Mouse (Mus musculus) gastrocnemius, postnatal 10 days (tissue): ENCODE data around the gene Gm28635. TPM values are rescaled to one million over a fixed set of nuclear protein-coding genes. Genes with fewer than 3 reads are reported as not detected.
"Not testable (repeated sequence)": the region's sequence is repeated elsewhere in the genome, so short reads cannot be mapped to it uniquely, and the experiment has no call there.

Experiments used
- DNase-seq: peaks from one replicate; pipeline ENCODE4 v3.0.0; 2021; ENCODE audit warnings: mixed read lengths
- total RNA-seq, 2 experiments: library from RNA; stranded (reverse); gene quantifications; 2 replicates each; pipeline ENCODE4 v1.2.3; 2021

Gm28635 gene
- total RNA-seq, 2 experiments from 2014 or later: not detected

GRCm38 (mm10) chr2:84688080-84688844 lies 10.4 kb upstream of the Gm28635 start:
- DNase-seq: no peak

DNA sequence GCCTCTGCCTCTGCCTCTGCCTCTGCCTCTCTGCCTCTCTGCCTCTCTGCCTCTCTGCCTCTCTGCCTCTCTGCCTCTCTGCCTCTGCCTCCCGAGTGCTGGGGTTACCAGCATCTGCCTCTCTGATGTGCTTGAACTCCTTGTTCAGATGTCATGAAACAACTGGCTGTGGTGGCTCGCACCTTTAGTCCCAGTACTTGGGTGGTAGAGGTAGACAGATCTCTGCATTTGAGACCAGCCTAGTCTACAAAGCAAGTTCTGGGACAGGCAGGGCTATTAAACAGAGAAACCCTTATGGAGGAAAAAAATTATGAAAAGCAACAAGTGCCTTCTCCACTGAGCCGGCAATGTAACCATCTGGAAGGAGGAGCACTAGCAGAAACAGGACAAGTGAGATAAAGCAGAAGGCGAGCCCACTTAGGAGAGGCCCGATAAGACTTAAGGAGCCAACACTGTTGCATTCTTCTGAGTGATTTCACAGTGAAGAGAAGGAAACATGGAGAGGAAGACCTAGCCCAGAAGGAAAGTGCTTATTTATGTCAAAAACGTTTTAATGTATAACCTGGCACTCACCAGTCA lies 4.9 kb upstream of the Gm28635 start:
- DNase-seq: no peak

- no peak for DNase-seq
Observed at GRCm38 (mm10) chr2:84679016-84679415, 1.2 kb upstream of the Gm28635 start, which contains the start of gene Tmx2. Gene Tmx2 (minus strand): TSS chr2:84679140.

- no peak for DNase-seq
Observed at GRCm38 (mm10) chr2:84677270-84677967, 422 bp downstream of the Gm28635 start.

DNA sequence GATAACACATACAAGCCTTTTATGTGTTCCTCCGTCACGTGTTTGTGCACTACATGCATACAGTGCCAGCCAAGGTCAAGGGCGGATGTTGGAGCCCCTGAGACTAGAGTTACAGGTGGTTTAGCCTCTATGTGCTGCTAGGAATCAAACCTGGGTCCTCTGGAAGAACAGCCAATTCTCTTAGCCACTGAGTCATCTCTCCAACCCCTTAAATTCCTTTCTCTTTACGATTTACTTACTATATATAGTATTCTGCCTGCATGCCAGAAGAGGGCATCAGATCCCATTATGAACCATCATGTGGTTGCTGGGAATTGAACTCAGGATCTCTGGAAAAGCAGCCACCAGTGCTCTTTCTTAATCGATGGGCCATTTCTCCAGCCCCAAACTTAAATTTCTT lies 6.3 kb downstream of the Gm28635 start:
- DNase-seq: not testable (repeated sequence)

DNA sequence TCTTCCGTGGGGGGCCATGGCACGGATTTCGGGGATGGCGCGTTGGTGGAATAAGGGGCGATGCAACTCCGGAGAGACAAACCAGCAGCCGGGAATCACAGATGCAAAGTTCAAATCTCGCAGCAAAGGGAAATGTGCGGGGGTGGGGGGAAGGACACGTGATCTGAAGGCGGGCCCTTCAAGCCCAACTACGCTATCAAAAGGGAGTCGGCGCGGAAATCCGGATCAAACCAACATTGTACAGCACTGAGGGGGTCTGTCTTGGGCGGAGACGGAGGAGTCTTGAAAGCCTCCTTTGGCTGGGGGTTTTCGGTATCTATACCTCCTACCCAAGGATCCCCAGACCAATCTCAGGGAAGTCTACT lies 7.3 kb downstream of the Gm28635 start, which contains the start of gene Selenoh:
Selenoh (minus strand) TSS at position 202 of the 365 bp plus-strand sequence.
- DNase-seq: peak; percentile 71

- DNase-seq: no peak
Observed at GRCm38 (mm10) chr2:84669828-84670568, 7.8 kb downstream of the Gm28635 start.

DNA sequence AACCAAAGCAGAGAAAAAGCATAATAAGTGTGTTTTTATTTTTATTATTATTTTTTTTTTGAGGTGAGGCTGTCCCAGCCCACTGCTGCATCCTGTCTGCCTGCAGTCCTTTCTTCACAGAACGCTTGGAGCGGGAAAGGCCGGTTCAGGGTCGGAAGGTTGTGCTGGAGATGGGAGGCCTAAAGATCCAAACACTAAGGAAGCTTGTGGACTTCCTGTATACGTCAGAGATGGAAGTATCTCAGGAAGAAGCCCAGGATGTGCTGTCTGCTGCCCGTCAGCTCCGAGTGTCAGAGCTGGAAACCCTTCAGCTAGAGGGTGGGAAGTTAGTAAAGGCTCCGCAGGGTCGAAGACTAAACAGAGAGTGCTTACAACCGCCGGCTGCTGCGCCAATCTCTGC lies 11.8 kb downstream of the Gm28635 start:
- no peak for DNase-seq

GRCm38 (mm10) chr2:84662866-84663265 lies 15.0 kb downstream of the Gm28635 start:
- DNase-seq: peak; percentile 45

DNA sequence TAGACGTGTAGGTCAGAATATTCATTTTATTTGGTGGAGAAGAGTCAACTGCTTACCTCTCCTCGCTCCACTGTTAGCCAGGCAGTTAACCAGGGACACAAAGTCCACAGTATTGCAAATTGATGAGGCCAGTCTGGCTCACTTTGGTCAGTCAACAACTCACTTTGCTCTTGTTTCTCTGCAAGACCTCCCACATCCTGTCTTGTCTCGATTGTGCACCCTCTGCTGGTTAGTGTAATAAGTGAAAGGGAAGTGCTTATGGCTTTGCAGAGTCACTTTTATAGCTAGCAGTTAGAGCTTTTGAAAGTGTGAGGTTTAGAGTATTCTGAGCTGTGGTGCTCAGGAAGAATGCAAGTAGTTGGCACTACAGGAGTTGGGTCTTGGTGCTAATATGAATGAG lies 17.6 kb downstream of the Gm28635 start:
- no peak for DNase-seq

GRCm38 (mm10) chr2:84658806-84659205 lies 19.0 kb downstream of the Gm28635 start, which contains the start of gene Btbd18:
Gene Btbd18 (plus strand): TSS chr2:84659079.
- no peak for DNase-seq

- no peak for DNase-seq
Observed at GRCm38 (mm10) chr2:84655864-84656263, 22.0 kb downstream of the Gm28635 start.

DNA sequence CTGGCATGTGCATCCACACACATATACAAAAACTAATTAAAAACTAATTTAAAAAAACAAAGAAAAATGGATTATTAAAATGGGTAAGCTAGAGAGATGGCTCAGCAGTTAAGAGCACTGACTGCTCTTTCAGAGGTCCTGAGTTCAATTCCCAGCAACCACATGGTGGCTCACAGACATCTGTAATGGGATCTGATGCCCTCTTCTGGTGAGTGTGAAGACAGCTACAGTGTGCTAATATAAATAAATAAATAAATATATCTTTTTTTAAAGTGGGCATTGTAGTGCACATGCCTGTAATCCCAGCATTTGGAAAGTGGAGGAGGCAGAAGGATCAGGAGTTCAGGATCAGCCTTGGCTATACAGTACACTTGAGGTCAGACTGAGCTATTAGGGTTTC lies 24.5 kb downstream of the Gm28635 start:
- DNase-seq: no peak

GRCm38 (mm10) chr2:84650464-84651195 lies 27.2 kb downstream of the Gm28635 start, which contains the start of gene Ctnnd1:
Gene Ctnnd1 (minus strand): TSS chr2:84650765.
- peak; percentile 74 for DNase-seq

GRCm38 (mm10) chr2:84649674-84650073 lies 28.2 kb downstream of the Gm28635 start:
- DNase-seq: no peak

DNA sequence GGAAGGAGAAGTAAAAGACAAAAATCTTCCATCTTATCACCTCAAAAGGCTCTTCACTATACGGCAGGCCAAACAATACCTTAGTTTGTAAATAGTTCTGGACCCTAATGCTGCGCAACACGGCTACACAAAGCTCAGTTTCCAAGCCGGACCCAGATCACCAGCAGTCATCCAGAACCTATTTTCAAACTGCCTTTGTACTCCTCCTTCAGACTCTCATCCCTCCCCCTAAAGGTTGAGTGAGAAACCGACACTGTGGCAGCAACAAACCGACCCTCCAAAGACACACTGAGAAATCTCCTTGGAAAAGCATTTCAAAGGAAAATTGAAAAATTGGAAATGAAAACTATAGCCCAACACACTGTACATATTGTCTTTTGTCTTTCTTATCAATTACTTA lies 29.5 kb downstream of the Gm28635 start:
- DNase-seq: no peak

DNA sequence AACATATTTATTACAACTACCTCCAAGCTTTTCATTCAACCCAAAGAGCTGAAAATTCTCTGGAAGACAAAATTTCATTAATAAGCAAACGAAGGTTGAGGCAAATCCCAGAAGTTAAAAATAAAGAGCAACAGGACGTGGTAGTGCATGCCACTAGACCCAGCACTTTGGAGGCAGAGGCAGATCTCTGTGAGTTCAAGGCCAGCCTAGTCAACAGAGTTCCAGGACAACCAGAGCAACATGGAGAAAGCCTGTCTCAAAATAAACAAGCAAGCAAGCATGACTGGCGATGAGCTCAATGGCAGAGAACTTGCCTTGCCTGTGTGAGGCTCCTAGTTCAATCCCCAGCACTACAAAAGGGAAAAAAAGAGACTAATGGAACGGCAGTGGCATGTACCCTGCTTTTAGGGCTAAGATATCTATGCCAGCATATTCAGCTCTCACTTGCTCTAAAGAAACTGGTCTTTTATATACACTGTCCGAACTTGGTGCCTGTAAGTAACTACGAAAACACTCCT lies 30.7 kb downstream of the Gm28635 start:
- no peak for DNase-seq

DNA sequence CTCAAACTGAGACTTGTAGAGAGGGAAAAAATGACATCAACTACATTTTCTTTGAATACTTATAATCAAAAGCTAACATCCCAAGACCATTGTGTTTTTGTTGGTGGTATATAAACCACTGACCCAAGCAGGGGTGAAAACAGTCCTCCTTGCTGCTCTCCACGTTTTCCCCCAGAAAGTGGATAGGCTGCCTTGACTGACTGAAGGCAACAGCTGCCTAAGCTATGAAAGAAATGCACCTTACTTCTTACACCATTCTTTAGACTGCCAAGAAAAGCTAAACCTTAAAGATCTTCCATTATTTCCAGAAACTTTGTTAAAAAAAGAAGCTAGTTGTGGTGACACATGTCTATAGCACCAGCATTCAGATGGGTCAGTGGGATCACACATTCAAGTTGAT lies 31.7 kb downstream of the Gm28635 start:
- DNase-seq: no peak

DNA sequence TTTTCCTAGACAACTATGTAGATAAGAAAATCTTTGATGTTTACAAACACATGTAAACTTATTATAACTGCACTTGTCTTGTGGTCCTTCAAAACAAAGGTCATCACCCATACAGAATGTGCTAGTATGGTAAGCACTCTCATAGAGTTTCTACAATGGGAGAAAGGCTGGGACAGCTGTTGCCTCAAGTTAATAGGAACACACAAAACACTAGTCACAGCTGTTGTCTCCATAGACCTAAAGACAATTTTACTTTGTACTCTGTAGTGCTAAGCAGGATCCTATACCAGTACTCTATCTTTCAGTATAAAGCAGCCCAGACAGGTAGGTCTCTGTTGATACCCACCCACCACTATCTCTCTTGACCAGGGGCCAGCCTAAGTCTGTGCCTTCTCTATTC lies 37.0 kb downstream of the Gm28635 start:
- DNase-seq: no peak

GRCm38 (mm10) chr2:84638428-84639220 lies 39.2 kb downstream of the Gm28635 start:
- no peak for DNase-seq
